Mouse (Mus musculus) midbrain, postnatal 0 days (tissue): ENCODE measurements at regions not wholly inside any gene's neighbourhood (a gene's known extent, or its start where the extent isn't known, plus 50 kb on each side); places are given as distances from the start of the nearest gene placed in this dataset.
"Not testable (repeated sequence)": the region's sequence is repeated elsewhere in the genome, so short reads cannot be mapped to it uniquely, and the experiment has no call there.

Experiments used
- ATAC-seq: fragments of 200-750 bp; cut with Nextera tagmentation; 2 replicates; pipeline ENCODE4 v1.8.0; 2017; ENCODE audit warnings: moderate number of reproducible peaks, mild to moderate bottlenecking, moderate TSS enrichment, moderate library complexity; ENCODE audit not compliant: low FRiP score
- DNase-seq: peaks from one replicate; pipeline ENCODE4 v3.0.0-alpha.2; 2015; ENCODE audit warnings: low spot score
- H3K27ac ChIP-seq: fragments of 300-500 bp; sonication (generic); 2 replicates; pipeline ENCODE4 v1.5.1; 2014; ENCODE audit warnings: low read depth, mild to moderate bottlenecking, low read length, mixed read lengths
- H3K27me3 ChIP-seq: fragments of 300-500 bp; sonication (generic); 2 replicates; pipeline ENCODE4 v1.6.1; 2014; ENCODE audit warnings: low read length, control low read depth, mixed read lengths; ENCODE audit not compliant: insufficient read depth
- H3K36me3 ChIP-seq: fragments of 300-500 bp; sonication (generic); 2 replicates; pipeline ENCODE4 v1.6.1; 2014; ENCODE audit warnings: low read length, control low read depth, mixed read lengths; ENCODE audit not compliant: insufficient read depth
- H3K4me1 ChIP-seq: fragments of 300-500 bp; sonication (generic); 2 replicates; pipeline ENCODE4 v1.6.1; 2014; ENCODE audit warnings: mild to moderate bottlenecking, control low read depth, antibody characterized with exemption, low read length, mixed read lengths; ENCODE audit not compliant: insufficient read depth
- H3K4me2 ChIP-seq: fragments of 300-500 bp; sonication (generic); 2 replicates; pipeline ENCODE4 v1.6.1; 2014; ENCODE audit warnings: low read depth, mild to moderate bottlenecking, low read length, mixed read lengths; ENCODE audit not compliant: poor library complexity, severe bottlenecking
- H3K4me3 ChIP-seq: fragments of 300-500 bp; sonication (generic); 2 replicates; pipeline ENCODE4 v1.5.1; 2014; ENCODE audit warnings: low read depth, mild to moderate bottlenecking, low read length, moderate library complexity
- H3K9ac ChIP-seq: fragments of 300-500 bp; sonication (generic); replicated peaks from 2 replicates; pipeline ENCODE4 v1.6.1; 2014; ENCODE audit warnings: mild to moderate bottlenecking, low read length, moderate library complexity, mixed read lengths; ENCODE audit not compliant: poor library complexity, severe bottlenecking
- H3K9me3 ChIP-seq: fragments of 300-500 bp; sonication (generic); 2 replicates; pipeline ENCODE4 v1.6.1; 2016; ENCODE audit warnings: low read length, control low read depth
- CTCF ChIP-seq: IDR thresholded peaks from 2 replicates; pipeline ENCODE4 v1.5.1; 2016; ENCODE audit warnings: antibody characterized with exemption, mild to moderate bottlenecking
- WGBS: fragments of 180-500 bp; shearing (Covaris S2); extraction: QIAGEN DNeasy Blood & Tissue Kit; methylation state at CpG from one replicate; pipeline ENCODE4 v1.1.7; 2014; 5-methylcytosine and 5-hydroxymethylcytosine counted together

DNA sequence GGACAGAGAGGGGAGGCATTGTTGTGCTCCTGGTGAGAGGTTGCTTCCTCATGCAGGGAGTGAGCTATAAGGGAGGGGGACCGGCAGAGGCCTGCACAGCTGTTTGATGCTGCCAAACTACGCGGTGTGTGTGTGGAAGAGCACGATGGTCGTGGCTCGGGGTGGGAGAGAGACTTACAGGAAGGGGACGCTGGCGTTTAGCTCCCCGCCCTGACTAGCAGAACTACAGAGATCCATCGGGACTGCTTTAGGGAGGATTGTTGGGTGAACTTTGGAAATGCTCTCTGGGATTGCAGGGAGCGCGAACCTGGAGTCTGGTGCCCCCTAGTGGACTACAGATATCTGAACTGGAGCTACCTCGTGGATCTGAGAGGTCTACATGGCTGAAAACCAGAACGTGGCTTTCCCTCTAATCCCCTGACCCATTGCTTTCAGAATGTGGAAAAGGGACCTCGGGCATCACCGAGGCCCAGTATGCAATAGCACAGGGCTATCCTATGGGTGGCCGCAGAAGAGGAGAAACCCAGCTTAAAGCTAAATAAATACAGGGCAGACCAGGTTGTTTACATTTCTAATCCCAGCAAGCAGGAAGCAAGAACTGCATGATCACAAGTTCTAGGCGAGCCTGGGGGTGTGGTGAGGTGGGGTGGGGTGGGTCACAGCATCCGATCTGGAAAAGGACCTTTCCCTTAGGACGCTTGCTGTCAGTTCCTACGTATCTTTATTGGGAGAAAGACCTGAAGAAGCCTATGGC, 57.2 kb upstream of the AU015836 start:
- H3K27ac ChIP-seq, result no peak overlapping the region
- peak; percentile 54 for DNase-seq
- WGBS, result 25% methylated on average over 21 of the region's 21 CpGs
- H3K9me3 ChIP-seq, result no peaks in the 10 kb centered on the region
- peak; percentile 58 for ATAC-seq
- H3K4me1 ChIP-seq, result no peaks in the 10 kb centered on the region
- no peak overlapping the region for H3K9ac ChIP-seq
- peak; percentile 74 for TF ChIP-seq CTCF
- H3K4me2 ChIP-seq, result peak overlapping the region; percentile 27
- no peaks in the 10 kb centered on the region for H3K27me3 ChIP-seq
- no peaks in the 10 kb centered on the region for H3K36me3 ChIP-seq
- H3K4me3 ChIP-seq, result peak overlapping the region; percentile 2; the same call in 1 of the 2 replicates

DNA sequence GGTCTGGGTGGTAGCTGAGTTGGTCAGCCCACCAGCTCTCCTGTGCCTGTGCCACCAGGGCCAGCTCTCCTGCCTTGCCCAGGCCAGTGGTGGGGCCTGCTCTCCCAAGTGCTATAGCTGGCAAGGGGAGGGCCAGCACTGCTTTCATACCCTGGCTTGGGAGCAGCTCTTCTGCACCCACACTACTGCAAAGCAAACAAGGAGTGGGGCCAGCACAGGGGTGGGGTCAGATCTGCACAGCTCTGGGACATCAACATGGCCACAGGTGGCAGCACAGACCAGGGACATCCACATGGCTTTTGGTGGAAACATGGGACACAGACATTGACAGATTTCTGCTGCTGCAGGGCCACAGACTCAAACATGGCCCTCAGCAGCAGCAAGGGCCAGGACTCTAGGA, 52.9 kb upstream of the AU015836 start:
- no peak overlapping the region for H3K4me2 ChIP-seq
- H3K4me3 ChIP-seq, result no peak overlapping the region
- no peaks in the 10 kb centered on the region for H3K4me1 ChIP-seq
- H3K9ac ChIP-seq, result no peak overlapping the region
- H3K27ac ChIP-seq, result no peak overlapping the region
- no peaks in the 10 kb centered on the region for H3K36me3 ChIP-seq
- no peak for TF ChIP-seq CTCF
- H3K9me3 ChIP-seq, result no peaks in the 10 kb centered on the region
- DNase-seq, result no peak
- no peak for ATAC-seq
- H3K27me3 ChIP-seq, result no peaks in the 10 kb centered on the region

DNA sequence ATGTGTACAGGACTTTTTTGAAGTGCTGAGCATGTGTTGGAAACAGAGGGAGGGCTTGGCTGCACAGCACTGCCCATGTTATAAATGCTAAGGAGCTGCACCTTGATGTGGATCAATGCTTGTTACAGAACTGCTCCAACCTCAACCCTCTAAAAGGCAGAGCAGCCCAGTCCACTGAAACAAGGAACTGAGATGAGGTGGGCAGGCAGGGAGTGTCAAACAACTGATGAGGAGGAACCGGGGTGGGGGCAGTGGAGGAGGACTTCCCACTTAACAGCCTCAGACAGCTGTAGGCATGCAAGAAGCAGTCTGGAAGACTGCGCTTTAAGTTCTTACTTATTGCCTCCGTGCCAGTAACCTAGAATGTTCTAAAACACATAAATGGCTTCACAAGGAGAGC, 51.1 kb upstream of the AU015836 start:
- H3K27me3 ChIP-seq, H3K36me3 ChIP-seq, H3K4me3 ChIP-seq, H3K4me2 ChIP-seq, H3K27ac ChIP-seq, H3K9me3 ChIP-seq, ATAC-seq, H3K9ac ChIP-seq, DNase-seq, H3K4me1 ChIP-seq: not testable (repeated sequence)
- 86% methylated on average over 3 of the region's 3 CpGs for WGBS
